Mouse (Mus musculus) CH12.LX (cell line): Measurements from ENCODE around the gene Acd. TPM values are rescaled to one million over a fixed set of nuclear protein-coding genes. Genes with fewer than 3 reads are reported as not detected.

Source experiments
- DNase-seq: peaks from one replicate; pipeline ENCODE4 v3.0.0-alpha.2; 2013; ENCODE audit errors: extremely low read depth
- H3K27ac ChIP-seq: 2 replicates; pipeline ENCODE4 v1.5.1; 2012; ENCODE audit warnings: low read depth, mild to moderate bottlenecking, control low read depth, moderate library complexity; ENCODE audit not compliant: insufficient read depth
- H3K27me3 ChIP-seq: replicated peaks from 2 replicates; pipeline ENCODE3; 2012; ENCODE audit warnings: inconsistent platforms
- H3K36me3 ChIP-seq, 2 experiments: replicated peaks in 1 of 2; 2 replicates each; pipeline versions ENCODE3 to v1.6.1; 2012; ENCODE audit warnings: inconsistent platforms in 1 of 2, low read length in 1 of 2, mild to moderate bottlenecking in 1 of 2, mixed read lengths in 1 of 2, moderate library complexity in 1 of 2; ENCODE audit not compliant: control insufficient read depth in 1 of 2, insufficient read depth in 1 of 2
- H3K4me1 ChIP-seq, 2 experiments: 2 replicates each; pipeline ENCODE4 v1.6.1; 2012; ENCODE audit warnings: inconsistent platforms in 1 of 2, moderate library complexity in 1 of 2; ENCODE audit not compliant: insufficient read depth in 2 of 2, control insufficient read depth in 1 of 2
- H3K4me2 ChIP-seq: 2 replicates; pipeline ENCODE4 v1.6.1; 2012; ENCODE audit warnings: low read depth, mild to moderate bottlenecking, control low read depth; ENCODE audit not compliant: poor library complexity, insufficient read depth, severe bottlenecking
- H3K4me3 ChIP-seq, 3 experiments: fragments of 150-350 bp in 1 of 3; sonication (generic) in 1 of 3; replicated peaks in 1 of 3; 2 replicates each; pipeline versions ENCODE3 to v1.5.1; 2011 to 2012; ENCODE audit warnings: low read depth in 2 of 3, low read length in 2 of 3, mild to moderate bottlenecking in 2 of 3, moderate library complexity in 2 of 3, control low read depth in 1 of 3, improper control_type of control experiment in 1 of 3, inconsistent platforms in 1 of 3, mixed read lengths in 1 of 3; ENCODE audit not compliant: poor library complexity in 1 of 3
- H3K79me2 ChIP-seq: replicated peaks from 2 replicates; pipeline ENCODE4 v1.6.1; 2012; ENCODE audit warnings: mild to moderate bottlenecking, moderate library complexity; ENCODE audit not compliant: control insufficient read depth, poor library complexity, insufficient read depth, severe bottlenecking; ENCODE audit errors: extremely low read depth
- H3K9ac ChIP-seq: 2 replicates; pipeline ENCODE4 v1.6.1; 2012; ENCODE audit warnings: low read depth, mild to moderate bottlenecking, control low read depth, moderate library complexity; ENCODE audit not compliant: insufficient read depth
- H3K9me3 ChIP-seq: replicated peaks from 2 replicates; pipeline ENCODE3; 2012; ENCODE audit warnings: low read length, inconsistent platforms, mixed read lengths
- BHLHE40 ChIP-seq: IDR thresholded peaks from 2 replicates; pipeline ENCODE4 v1.6.1; 2011; ENCODE audit warnings: mild to moderate bottlenecking, low read depth, low read length, improper control_type of control experiment
- CHD2 ChIP-seq: IDR thresholded peaks from 2 replicates; pipeline ENCODE4 v1.6.1; 2011; ENCODE audit warnings: low read length, improper control_type of control experiment
- ELF1 ChIP-seq: IDR thresholded peaks from 2 replicates; pipeline ENCODE4 v1.6.1; 2014; ENCODE audit warnings: low read depth, mild to moderate bottlenecking, inconsistent platforms, low read length, improper control_type of control experiment
- EP300 ChIP-seq: IDR thresholded peaks from 2 replicates; pipeline ENCODE4 v1.6.1; 2011; ENCODE audit warnings: low read length, improper control_type of control experiment
- HCFC1 ChIP-seq: IDR thresholded peaks from 2 replicates; pipeline ENCODE4 v1.6.1; 2012; ENCODE audit warnings: low read depth, mild to moderate bottlenecking, inconsistent platforms, low read length, improper control_type of control experiment
- MAFK ChIP-seq: IDR thresholded peaks from 2 replicates; pipeline ENCODE4 v1.6.1; 2011; ENCODE audit warnings: low read length, improper control_type of control experiment; ENCODE audit not compliant: insufficient replicate concordance
- MAX ChIP-seq: IDR thresholded peaks from 2 replicates; pipeline ENCODE4 v1.6.1; 2011; ENCODE audit warnings: low read length, improper control_type of control experiment
- MAZ ChIP-seq: IDR thresholded peaks from 2 replicates; pipeline ENCODE4 v1.6.1; 2012; ENCODE audit warnings: low read depth, mild to moderate bottlenecking, inconsistent platforms, low read length, improper control_type of control experiment, moderate library complexity
- MEF2A ChIP-seq: IDR thresholded peaks from 2 replicates; pipeline ENCODE4 v1.6.1; 2014; ENCODE audit warnings: low read depth, mild to moderate bottlenecking, inconsistent platforms, low read length, improper control_type of control experiment, borderline replicate concordance
- MYC ChIP-seq: IDR thresholded peaks from 2 replicates; pipeline ENCODE4 v1.6.1; 2011; ENCODE audit warnings: low read depth, mild to moderate bottlenecking, improper control_type of control experiment, low read length
- NELFE ChIP-seq: IDR thresholded peaks from 2 replicates; pipeline ENCODE4 v1.6.1; 2011; ENCODE audit warnings: low read depth, low read length, improper control_type of control experiment
- NRF1 ChIP-seq: IDR thresholded peaks from 2 replicates; pipeline ENCODE4 v1.6.1; 2014; ENCODE audit warnings: low read depth, mild to moderate bottlenecking, inconsistent platforms, low read length, improper control_type of control experiment, moderate library complexity
- PAX5 ChIP-seq: IDR thresholded peaks from 2 replicates; pipeline ENCODE4 v1.6.1; 2012; ENCODE audit warnings: low read length, inconsistent platforms, mixed read lengths
- POLR2A ChIP-seq: IDR thresholded peaks from 2 replicates; pipeline ENCODE4 v1.6.1; 2011; ENCODE audit warnings: low read depth, mild to moderate bottlenecking, improper control_type of control experiment, low read length
- SIN3A ChIP-seq: IDR thresholded peaks from 2 replicates; pipeline ENCODE4 v1.6.1; 2012; ENCODE audit warnings: low read length, improper control_type of control experiment, inconsistent platforms
- SMC3 ChIP-seq: IDR thresholded peaks from 2 replicates; pipeline ENCODE4 v1.6.1; 2011; ENCODE audit warnings: low read depth, low read length, improper control_type of control experiment
- TBP ChIP-seq: conservative IDR thresholded peaks from 2 replicates; pipeline ENCODE4 v1.6.1; 2011; ENCODE audit warnings: low read depth, low read length, improper control_type of control experiment
- TCF12 ChIP-seq: IDR thresholded peaks from 2 replicates; pipeline ENCODE4 v1.6.1; 2014; ENCODE audit warnings: low read depth, mild to moderate bottlenecking, inconsistent platforms, low read length, improper control_type of control experiment
- UBTF ChIP-seq: IDR thresholded peaks from 2 replicates; pipeline ENCODE4 v1.6.1; 2012; ENCODE audit warnings: low read depth, mild to moderate bottlenecking, inconsistent platforms, low read length, improper control_type of control experiment, moderate library complexity
- USF2 ChIP-seq: conservative IDR thresholded peaks from 2 replicates; pipeline ENCODE4 v1.6.1; 2011; ENCODE audit warnings: low read depth, low read length, improper control_type of control experiment
- ZKSCAN1 ChIP-seq: IDR thresholded peaks from 2 replicates; pipeline ENCODE4 v1.6.1; 2012; ENCODE audit warnings: low read depth, inconsistent platforms, low read length, improper control_type of control experiment, borderline replicate concordance
- dilution Hi-C: fragments of 300-500 bp; cut with MboI; formaldehyde crosslinking; loops from 2 replicates; pipeline ENCODE4 v1.14.3; 2020; ENCODE audit warnings: low sequenced_read_pairs; ENCODE audit not compliant: extremely low pct_unique_long_range_greater_than_20kb, extremely low pct_ligation_motif_present
- in situ Hi-C: fragments of 300-500 bp; cut with MboI; formaldehyde crosslinking; loops from 3 replicates; pipeline ENCODE4 v1.14.3; 2019; ENCODE audit warnings: low sequenced_read_pairs, low pct_ligation_motif_present, low pct_unique_long_range_greater_than_20kb, mixed read lengths
- polyA plus RNA-seq: library from polyadenylated mRNA; unstranded; fragments of >175 nt; gene quantifications from 2 replicates; pipeline ENCODE4 v1.2.1, GENCODE M21; 2012; ENCODE audit warnings: low read depth; ENCODE audit not compliant: insufficient read length
- total RNA-seq, 2 experiments: library from RNA; depleted of rRNA; stranded (reverse); fragments of 300-350 nt in 1 of 2; fragments of >200 nt in 1 of 2; gene quantifications; 2 replicates each; pipeline ENCODE4 v1.2.3; 2012 to 2014

Gene Acd
- total and polyA plus RNA-seq, 3 experiments = 5.2 to 40.0 (median 11.9) TPM

GRCm38 (mm10) chr8:105739216-105739615 is 38.3 kb upstream of the Acd start:
- H3K27ac ChIP-seq = no peak overlapping the region
- in situ Hi-C loops = no loop called here
- H3K4me3 ChIP-seq = no peak overlapping the region
- H3K79me2 ChIP-seq = no peaks in the 10 kb centered on the region
- peaks cover 5 to 27% of the 10 kb centered on the region in 2 experiments; a peak in 3 of 4 replicates for H3K4me1 ChIP-seq
- dilution Hi-C loops = no loop called here
- no peaks in the 10 kb centered on the region for H3K27me3 ChIP-seq
- DNase-seq = no peak
- H3K4me2 ChIP-seq = no peak overlapping the region
- H3K9ac ChIP-seq = no peak overlapping the region
- H3K9me3 ChIP-seq = no peaks in the 10 kb centered on the region
- H3K36me3 ChIP-seq = no peaks in the 10 kb centered on the region
- TF ChIP-seq MYC (no peak), USF2 (no peak), SMC3 (no peak), ZKSCAN1 (no peak), EP300 (no peak), TCF12 (no peak), HCFC1 (no peak), SIN3A (no peak), MAZ (no peak), PAX5 (no peak), MAX (no peak), POLR2A (no peak), MAFK (no peak), BHLHE40 (no peak), CHD2 (no peak), ELF1 (no peak), NELFE (no peak), TBP (no peak), NRF1 (no peak)

GRCm38 (mm10) chr8:105732186-105732585 is 31.3 kb upstream of the Acd start:
- H3K4me1 ChIP-seq = peaks cover 0 to 21% of the 10 kb centered on the region in 2 experiments; a peak in 2 of 4 replicates
- H3K79me2 ChIP-seq = no peaks in the 10 kb centered on the region
- no peak overlapping the region for H3K27ac ChIP-seq
- H3K9ac ChIP-seq = no peak overlapping the region
- dilution Hi-C loops = no loop called here
- H3K27me3 ChIP-seq = no peaks in the 10 kb centered on the region
- no peak overlapping the region for H3K4me3 ChIP-seq
- no peak overlapping the region for H3K4me2 ChIP-seq
- in situ Hi-C loops = no loop called here
- no peaks in the 10 kb centered on the region for H3K9me3 ChIP-seq
- peaks cover 0 to 9% of the 10 kb centered on the region in 2 experiments for H3K36me3 ChIP-seq
- TF ChIP-seq MEF2A = no peak
- no peak for TF ChIP-seq UBTF
- TF ChIP-seq MAFK = no peak
- TF ChIP-seq MAZ = no peak
- DNase-seq = no peak
